Mouse (Mus musculus): ENCODE results near the gene Pop7.
A peak's percentile ranks its signal among the peaks of the same experiment; 100 is the strongest.

Gene Pop7

DNA sequence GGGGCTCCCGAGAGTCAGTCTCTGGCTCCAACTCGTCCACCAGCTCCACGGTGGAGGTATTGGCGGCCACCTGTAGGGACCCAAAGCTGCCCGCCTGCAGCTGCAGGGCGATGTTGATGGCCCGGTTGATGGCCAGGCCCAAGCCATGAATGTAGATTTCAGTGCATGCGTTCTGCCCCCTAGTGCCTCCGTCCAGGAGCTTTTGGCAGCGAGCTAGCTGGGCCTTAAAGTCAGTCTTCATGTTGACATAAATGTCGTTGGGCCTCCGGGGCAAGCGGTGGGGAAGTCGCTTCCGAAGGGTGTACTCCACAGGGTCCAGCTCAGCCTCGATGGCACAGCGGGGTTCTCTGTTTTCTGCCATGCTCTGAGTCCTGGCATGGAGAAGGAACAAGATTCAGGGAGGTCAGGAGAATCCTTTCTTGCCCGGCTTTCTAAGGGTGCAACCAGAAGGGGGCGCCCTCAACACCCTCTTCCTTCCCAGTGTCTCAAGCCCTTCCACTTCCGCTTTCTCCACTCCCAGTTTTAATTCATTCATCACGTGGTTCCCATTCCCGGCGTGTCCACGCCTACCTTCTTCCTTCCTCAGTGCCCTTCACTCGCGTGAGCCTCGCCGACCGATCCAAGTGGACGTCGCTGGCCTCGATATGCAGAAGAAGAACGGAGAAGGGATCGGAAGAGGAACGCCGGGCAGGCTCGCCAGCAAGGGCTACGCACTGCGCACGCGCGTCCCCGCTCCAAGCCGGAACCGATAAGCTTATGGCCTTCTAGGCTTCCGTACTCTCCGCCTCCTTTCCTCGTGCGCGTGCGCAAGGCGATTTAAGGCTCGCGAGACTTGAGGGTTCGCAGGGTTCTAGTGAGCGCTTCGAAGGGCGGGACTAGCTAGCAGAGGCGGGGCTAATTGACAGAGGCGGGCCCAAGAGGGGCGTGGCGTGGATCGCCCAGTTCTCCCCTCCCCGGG, at the start of gene Pop7:
Pop7 (minus strand) TSS at position 810 of the 958 bp plus-strand sequence.
- DNase-seq (ENCODE audit: low read depth, low spot score) = peak; percentile 100

DNA sequence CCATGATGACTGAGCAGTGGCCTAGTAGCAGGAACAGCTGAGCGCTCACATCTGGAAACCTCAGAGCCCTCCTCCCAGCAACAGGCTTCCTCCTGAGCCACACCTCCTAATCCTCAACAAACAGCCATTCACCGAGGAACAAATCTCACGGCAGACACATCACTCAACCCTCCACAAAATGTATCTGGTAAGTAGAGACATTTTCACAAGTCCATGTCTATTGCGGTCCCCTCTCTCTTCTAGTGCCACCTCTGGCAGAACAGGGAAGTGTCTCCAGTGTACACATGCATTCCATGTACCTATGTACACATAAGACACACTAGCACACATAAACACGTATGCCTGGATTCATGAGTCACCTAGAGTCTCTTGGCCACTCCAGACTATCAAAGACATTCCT, 48.8 kb upstream of the Pop7 start:
- DNase-seq (ENCODE audit: low read depth, low spot score) = peak; percentile 47

- no peak for DNase-seq (ENCODE audit: low read depth, low spot score)
Observed at GRCm38 (mm10) chr5:137549840-137550239, 47.5 kb upstream of the Pop7 start.

- no peak for DNase-seq (ENCODE audit: low read depth, low spot score)
Observed at GRCm38 (mm10) chr5:137545596-137545995, 43.3 kb upstream of the Pop7 start.

DNA sequence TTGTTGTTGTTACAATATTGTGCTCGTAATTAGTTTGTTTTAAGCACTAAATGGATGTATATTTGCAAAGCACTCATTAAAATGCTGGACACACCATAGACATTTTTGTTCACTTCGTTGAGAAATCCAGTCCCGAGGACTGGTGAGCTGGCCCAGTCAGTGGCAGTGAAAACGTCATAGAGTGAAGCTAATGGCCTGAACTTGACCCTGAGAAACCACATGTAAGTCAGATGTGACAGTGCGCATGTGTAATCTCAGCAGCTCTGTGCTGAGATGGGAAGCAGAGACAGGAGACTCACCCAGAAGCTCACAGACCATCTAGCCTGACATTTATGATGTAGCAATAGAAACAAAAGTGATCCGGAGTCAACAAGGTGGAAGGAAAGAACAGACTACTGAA, 42.6 kb upstream of the Pop7 start:
- no peak for DNase-seq (ENCODE audit: low read depth, low spot score)

- DNase-seq (ENCODE audit: low read depth, low spot score) = peak; percentile 94
Observed at GRCm38 (mm10) chr5:137541768-137542540, 39.6 kb upstream of the Pop7 start.

DNA sequence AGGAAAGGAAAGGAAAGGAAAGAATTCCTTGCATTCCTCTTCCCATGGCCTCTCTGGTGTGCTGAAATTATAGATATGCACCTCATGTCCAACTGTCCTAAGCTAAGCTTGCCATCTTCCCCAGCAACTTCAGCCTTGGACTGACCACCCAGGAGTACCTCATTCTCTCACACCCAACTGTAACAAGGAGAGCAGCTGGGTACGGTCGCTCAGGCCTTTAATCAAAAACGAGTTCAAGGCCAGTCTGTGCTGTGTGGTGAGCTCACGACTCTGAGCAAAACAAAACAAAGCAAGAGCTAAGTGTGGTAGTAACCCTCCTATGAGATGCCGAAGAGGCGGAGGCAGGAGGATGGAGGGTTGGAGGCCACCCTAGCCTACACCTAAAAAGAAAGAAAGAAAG, 38.7 kb upstream of the Pop7 start:
- DNase-seq (ENCODE audit: low read depth, low spot score) = no peak

GRCm38 (mm10) chr5:137539291-137539801, 37.0 kb upstream of the Pop7 start:
- DNase-seq (ENCODE audit: low read depth, low spot score) = peak; percentile 89

DNA sequence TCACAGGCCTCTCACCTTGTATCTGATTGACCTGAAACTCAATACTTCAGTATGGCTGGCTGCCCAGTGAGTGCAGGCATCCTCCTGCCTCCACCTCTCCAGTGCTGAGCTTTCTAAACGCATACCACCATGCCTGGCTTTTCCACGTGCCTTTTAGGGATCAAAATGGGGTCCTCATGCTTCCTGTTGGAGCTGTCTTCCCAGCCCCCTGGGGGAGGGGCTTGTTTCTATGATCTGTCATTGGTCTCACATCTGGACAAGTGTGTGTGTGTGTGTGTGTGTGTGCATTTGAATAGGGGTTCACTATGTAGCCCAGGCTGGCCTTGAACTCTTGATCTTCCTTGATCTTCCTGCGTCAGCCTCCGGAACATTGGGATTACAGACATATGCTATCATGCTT, 35.1 kb upstream of the Pop7 start:
- no peak for DNase-seq (ENCODE audit: low read depth, low spot score)

- DNase-seq (ENCODE audit: low read depth, low spot score) = no peak
Observed at GRCm38 (mm10) chr5:137535318-137535717, 33.0 kb upstream of the Pop7 start.

GRCm38 (mm10) chr5:137534762-137535161, 32.4 kb upstream of the Pop7 start:
- no peak for DNase-seq (ENCODE audit: low read depth, low spot score)

DNA sequence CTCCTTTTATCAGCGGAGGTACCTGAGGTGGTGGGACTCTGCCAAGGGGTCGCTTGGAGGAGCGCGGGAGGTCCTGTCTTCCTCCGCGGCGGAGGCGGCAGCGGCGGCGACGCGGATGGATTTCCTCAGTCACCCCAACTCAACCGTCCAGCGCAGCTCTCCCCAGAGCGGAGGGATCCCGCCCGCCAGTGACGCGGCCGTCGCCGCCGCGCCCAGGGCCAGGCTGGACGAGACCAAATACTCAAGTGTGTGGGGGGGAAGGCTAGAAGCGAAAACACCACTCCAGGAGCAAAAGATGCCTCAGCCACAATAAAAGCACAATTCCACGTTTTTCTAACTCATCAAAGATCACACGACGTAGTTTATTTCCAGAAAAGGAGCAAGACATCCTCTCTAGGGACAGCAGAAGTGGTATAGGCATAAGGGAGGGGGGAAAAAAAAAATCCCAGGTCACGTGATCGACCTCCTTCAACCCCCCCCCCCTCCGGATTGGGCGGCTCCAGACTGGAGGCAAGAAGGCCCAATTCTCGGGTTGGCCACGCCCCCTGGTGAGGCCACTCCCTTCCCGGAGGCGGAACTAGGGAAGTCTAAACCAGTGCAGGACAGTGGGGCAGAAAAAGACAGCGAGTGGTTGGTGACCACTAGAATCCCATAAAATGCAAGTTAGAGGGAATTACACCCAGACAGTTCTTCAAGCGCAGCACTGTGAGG, 31.0 kb upstream of the Pop7 start, which contains the start of the genes Epo and Gnb2:
Epo (minus strand) TSS at position 126 of the 711 bp plus-strand sequence.
Gnb2 (minus strand) TSS at position 394 of the 711 bp plus-strand sequence.
- peak; percentile 99 for DNase-seq (ENCODE audit: low read depth, low spot score)

DNA sequence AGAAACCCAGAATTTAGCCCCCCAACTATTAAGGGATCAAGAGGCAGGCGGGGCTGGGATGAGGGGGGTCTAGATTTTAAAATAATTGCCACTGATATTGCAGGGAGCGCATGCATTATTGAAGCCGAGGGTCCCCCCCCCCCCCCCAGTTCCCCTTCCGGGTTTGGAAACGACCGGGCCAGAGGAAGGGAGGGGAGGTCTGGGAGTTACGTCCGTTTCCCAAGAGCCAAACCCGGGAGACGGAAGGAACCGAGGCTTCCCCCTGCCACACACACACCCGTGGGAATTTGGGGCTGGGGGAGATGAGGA, 30.4 kb upstream of the Pop7 start:
- no peak for DNase-seq (ENCODE audit: low read depth, low spot score)

GRCm38 (mm10) chr5:137532131-137532807, 30.0 kb upstream of the Pop7 start:
- peak; percentile 65 for DNase-seq (ENCODE audit: low read depth, low spot score)

- DNase-seq (ENCODE audit: low read depth, low spot score) = peak; percentile 62
Observed at GRCm38 (mm10) chr5:137531414-137532130, 29.3 kb upstream of the Pop7 start.

DNA sequence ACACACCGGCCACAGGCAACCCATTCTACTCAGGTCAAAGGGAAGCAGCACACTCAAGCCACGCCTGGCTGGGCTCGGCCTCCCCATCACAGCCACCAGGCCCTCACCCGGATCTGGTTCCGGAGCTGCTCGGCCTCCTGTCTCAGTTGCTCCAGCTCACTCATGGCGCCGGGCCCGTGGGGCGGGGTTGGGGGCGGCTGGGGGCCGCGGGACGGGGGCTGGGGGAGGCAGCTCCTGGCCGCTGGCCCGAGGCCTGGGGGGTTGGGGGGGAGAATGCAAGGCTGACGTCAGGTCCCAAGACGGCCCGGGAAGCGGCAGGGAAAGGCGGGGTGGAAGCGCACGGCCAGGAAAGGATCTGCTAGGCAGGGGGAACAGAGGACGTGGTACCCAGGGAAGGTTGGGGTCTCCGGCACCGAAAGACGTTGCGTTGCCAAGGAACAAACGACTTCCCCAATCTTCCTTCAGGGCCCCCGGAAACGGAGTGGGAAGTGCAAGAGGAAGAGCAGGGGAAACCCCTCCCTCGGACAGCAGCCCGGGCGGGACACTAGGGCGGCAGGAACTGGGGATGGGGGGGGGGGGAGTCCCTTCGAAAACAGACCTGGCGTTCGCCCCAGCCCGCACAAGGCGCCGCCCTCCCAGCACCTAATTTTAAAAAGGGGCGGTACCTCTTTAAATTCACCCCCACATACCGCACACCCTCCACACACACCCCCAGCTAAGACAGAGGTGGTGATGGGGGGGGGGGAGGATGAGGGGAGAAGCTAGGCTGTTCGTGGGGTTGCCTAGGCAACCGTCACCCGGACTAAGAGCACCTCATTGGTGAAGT, 28.5 kb upstream of the Pop7 start:
- DNase-seq (ENCODE audit: low read depth, low spot score) = peak; percentile 96

GRCm38 (mm10) chr5:137530075-137530474, 27.8 kb upstream of the Pop7 start:
- DNase-seq (ENCODE audit: low read depth, low spot score) = no peak

DNA sequence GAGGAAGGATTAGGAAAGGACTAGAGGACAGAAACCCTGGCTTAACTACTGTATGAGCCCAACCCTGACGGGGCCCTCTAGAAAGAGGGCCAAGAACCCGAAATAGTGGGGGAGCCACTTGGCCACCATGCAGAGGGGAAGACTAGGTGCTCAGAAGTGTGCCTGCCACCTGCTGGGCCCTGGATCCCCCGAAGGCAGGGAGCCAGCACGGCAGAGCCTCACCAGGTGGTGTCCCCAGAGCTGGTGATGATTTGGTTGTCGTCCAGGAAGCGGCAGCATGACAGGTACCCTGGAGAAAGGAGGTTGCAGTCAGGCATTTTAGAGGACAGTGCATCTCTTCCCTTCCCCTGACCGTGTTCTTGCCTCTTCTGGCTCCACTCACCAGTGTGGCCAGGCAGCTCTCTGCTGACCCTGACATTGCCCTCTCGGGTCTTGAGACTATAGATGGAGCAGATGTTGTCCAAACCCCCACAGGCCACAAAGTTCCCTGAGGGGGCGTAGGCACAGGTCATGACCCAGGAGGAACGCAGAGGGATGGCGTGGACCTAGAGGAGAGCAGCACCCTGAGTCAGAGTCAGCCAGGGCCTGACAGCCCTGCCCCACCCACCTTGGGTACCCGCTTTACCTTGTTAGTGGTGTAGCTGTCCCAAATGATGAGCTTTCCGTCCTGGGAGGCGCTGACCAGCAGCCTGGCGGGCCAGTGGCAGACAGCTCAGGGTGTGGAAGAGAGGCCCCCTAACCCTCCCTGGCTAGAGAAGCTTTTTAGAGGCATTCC, 27.1 kb upstream of the Pop7 start:
- DNase-seq (ENCODE audit: low read depth, low spot score) = no peak
